Mouse (Mus musculus) limb, embryonic 14.5 days (tissue): ENCODE measurements at regions not wholly inside any gene's neighbourhood (a gene's known extent, or its start where the extent isn't known, plus 50 kb on each side); places are given as distances from the start of the nearest gene placed in this dataset.

Experiments used
- ATAC-seq: fragments of 200-750 bp; cut with Nextera tagmentation; 2 replicates; pipeline ENCODE4 v1.8.0; 2017; ENCODE audit warnings: low read depth, moderate number of reproducible peaks, moderate TSS enrichment; ENCODE audit not compliant: low FRiP score
- DNase-seq: peaks from one replicate; pipeline ENCODE4 v3.0.0-alpha.2; 2015; ENCODE audit warnings: low spot score
- H3K27ac ChIP-seq: fragments of 300-500 bp; sonication (generic); replicated peaks from 2 replicates; pipeline ENCODE4 v1.5.1; 2014; ENCODE audit warnings: low read depth, mild to moderate bottlenecking, low read length, moderate library complexity, mixed read lengths
- H3K27me3 ChIP-seq: fragments of 300-500 bp; sonication (generic); 2 replicates; pipeline ENCODE4 v1.6.1; 2014; ENCODE audit warnings: low read length, mixed read lengths; ENCODE audit not compliant: control insufficient read depth, insufficient read depth
- H3K36me3 ChIP-seq: fragments of 300-500 bp; sonication (generic); 2 replicates; pipeline ENCODE4 v1.6.1; 2014; ENCODE audit warnings: mild to moderate bottlenecking, low read length, moderate library complexity, mixed read lengths; ENCODE audit not compliant: control insufficient read depth, insufficient read depth
- H3K4me1 ChIP-seq: fragments of 300-500 bp; sonication (generic); 2 replicates; pipeline ENCODE4 v1.6.1; 2014; ENCODE audit warnings: antibody characterized with exemption, low read length, mixed read lengths; ENCODE audit not compliant: control insufficient read depth, insufficient read depth
- H3K4me2 ChIP-seq: fragments of 300-500 bp; sonication (generic); replicated peaks from 2 replicates; pipeline ENCODE4 v1.6.1; 2014; ENCODE audit warnings: low read depth, mild to moderate bottlenecking, low read length, moderate library complexity; ENCODE audit not compliant: severe bottlenecking
- H3K4me3 ChIP-seq: fragments of 300-500 bp; sonication (generic); replicated peaks from 2 replicates; pipeline ENCODE4 v1.5.1; 2014; ENCODE audit warnings: low read length
- H3K9ac ChIP-seq: fragments of 300-500 bp; sonication (generic); 2 replicates; pipeline ENCODE4 v1.6.1; 2014; ENCODE audit warnings: mild to moderate bottlenecking, low read depth, low read length, moderate library complexity; ENCODE audit not compliant: severe bottlenecking
- H3K9me3 ChIP-seq: fragments of 300-500 bp; sonication (generic); 2 replicates; pipeline ENCODE4 v1.6.1; 2016; ENCODE audit warnings: low read length; ENCODE audit not compliant: control insufficient read depth
- POLR2A ChIP-seq: fragments of 200-500 bp; IDR thresholded peaks from 2 replicates; pipeline ENCODE4 v1.8.0; 2012; ENCODE audit warnings: inconsistent platforms, mild to moderate bottlenecking, moderate library complexity, borderline replicate concordance; ENCODE audit not compliant: insufficient read depth, insufficient read length; ENCODE audit errors: extremely low read depth
- WGBS: fragments of 180-500 bp; shearing (Covaris S2); extraction: QIAGEN DNeasy Blood & Tissue Kit; methylation state at CpG from one replicate; pipeline ENCODE4 v1.1.7; 2014; 5-methylcytosine and 5-hydroxymethylcytosine counted together

GRCm38 (mm10) chr5:47236094-47236493, 746.8 kb upstream of the Slit2 start:
- no peak overlapping the region for H3K4me3 ChIP-seq
- H3K27ac ChIP-seq = no peak overlapping the region
- no peaks in the 10 kb centered on the region for H3K36me3 ChIP-seq
- no peak for DNase-seq
- H3K27me3 ChIP-seq = no peaks in the 10 kb centered on the region
- TF ChIP-seq POLR2A = no peak
- H3K4me2 ChIP-seq = no peak overlapping the region
- no peaks in the 10 kb centered on the region for H3K9me3 ChIP-seq
- no peak for ATAC-seq
- H3K9ac ChIP-seq = no peak overlapping the region
- H3K4me1 ChIP-seq = no peaks in the 10 kb centered on the region
- 33% methylated on average over 1 of the region's 1 CpGs for WGBS

GRCm38 (mm10) chr5:47240060-47240459, 742.9 kb upstream of the Slit2 start:
- H3K9ac ChIP-seq = no peak overlapping the region
- no peak overlapping the region for H3K4me2 ChIP-seq
- no peak for DNase-seq
- no peak overlapping the region for H3K27ac ChIP-seq
- H3K4me3 ChIP-seq = no peak overlapping the region
- no peaks in the 10 kb centered on the region for H3K9me3 ChIP-seq
- no peaks in the 10 kb centered on the region for H3K36me3 ChIP-seq
- H3K4me1 ChIP-seq = no peaks in the 10 kb centered on the region
- ATAC-seq = no peak
- TF ChIP-seq POLR2A = no peak
- WGBS = 74% methylated on average over 2 of the region's 2 CpGs
- H3K27me3 ChIP-seq = no peaks in the 10 kb centered on the region

- 77% methylated on average over 7 of the region's 7 CpGs for WGBS
- no peak for TF ChIP-seq POLR2A
- Histone ChIP-seq H3K4me1 (no peaks in the 10 kb centered on the region), H3K4me2 (no peak overlapping the region), H3K9me3 (no peaks in the 10 kb centered on the region), H3K9ac (no peak overlapping the region), H3K36me3 (no peaks in the 10 kb centered on the region), H3K4me3 (no peak overlapping the region), H3K27ac (no peak overlapping the region), H3K27me3 (no peaks in the 10 kb centered on the region)
- DNase-seq = no peak
- no peak for ATAC-seq
Observed at GRCm38 (mm10) chr5:47240586-47240985, 742.4 kb upstream of the Slit2 start.

GRCm38 (mm10) chr5:47254835-47255369, 728.0 kb upstream of the Slit2 start:
- ATAC-seq = no peak
- Histone ChIP-seq H3K27me3 (no peaks in the 10 kb centered on the region), H3K4me1 (no peaks in the 10 kb centered on the region), H3K9me3 (no peaks in the 10 kb centered on the region), H3K9ac (no peak overlapping the region), H3K4me2 (no peak overlapping the region), H3K27ac (no peak overlapping the region), H3K4me3 (no peak overlapping the region), H3K36me3 (no peaks in the 10 kb centered on the region)
- no peak for DNase-seq
- TF ChIP-seq POLR2A = no peak

GRCm38 (mm10) chr5:47261658-47262411, 721.1 kb upstream of the Slit2 start:
- no peaks in the 10 kb centered on the region for H3K27me3 ChIP-seq
- no peak for TF ChIP-seq POLR2A
- H3K36me3 ChIP-seq = no peaks in the 10 kb centered on the region
- WGBS = 69% methylated on average over 5 of the region's 5 CpGs
- H3K4me1 ChIP-seq = no peaks in the 10 kb centered on the region
- no peak overlapping the region for H3K4me2 ChIP-seq
- H3K9me3 ChIP-seq = no peaks in the 10 kb centered on the region
- DNase-seq = no peak
- H3K9ac ChIP-seq = no peak overlapping the region
- no peak for ATAC-seq
- no peak overlapping the region for H3K4me3 ChIP-seq
- H3K27ac ChIP-seq = no peak overlapping the region
